Mouse (Mus musculus) skeletal muscle tissue, postnatal 0 days (tissue): ENCODE data around the gene Tas2r120. TPM values are rescaled to one million over a fixed set of nuclear protein-coding genes. Genes with fewer than 3 reads are reported as not detected.

Source experiments
- polyA plus RNA-seq: library from polyadenylated mRNA; unstranded; fragments of >200 nt; fragmentation: Nextera tagmentation; extraction: Ambion mirVana; gene quantifications from 2 replicates; pipeline ENCODE4 v1.2.1, GENCODE M21; 2015

Gene Tas2r120
- polyA plus RNA-seq, result not detected in 2 replicates

DNA sequence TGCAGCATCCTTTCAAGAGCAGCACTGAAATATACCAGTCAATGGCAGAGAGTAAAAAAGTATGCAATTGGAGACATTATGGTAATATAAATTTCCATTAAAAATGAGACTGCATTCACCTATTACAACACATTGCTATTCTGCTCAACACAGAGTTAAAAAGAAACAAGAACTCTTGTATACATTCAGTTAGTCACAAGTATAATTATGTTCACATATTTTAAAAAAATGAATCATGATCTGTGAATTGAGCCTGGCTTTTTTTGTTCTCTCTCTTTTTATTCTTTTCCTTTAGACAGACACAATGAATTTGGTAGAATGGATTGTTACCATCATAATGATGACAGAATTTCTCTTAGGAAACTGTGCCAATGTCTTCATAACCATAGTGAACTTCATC, at the start of gene Tas2r120:
Gene Tas2r120 (plus strand): TSS at position 301 of the 400 bp plus-strand sequence.

GRCm38 (mm10) chr6:132651426-132651825, 5.3 kb upstream of the Tas2r120 start, which contains the start of gene A630073D07Rik:
Gene A630073D07Rik, minus strand, starts transcription at chr6:132651526.

GRCm38 (mm10) chr6:132700907-132701306, 44.2 kb downstream of the Tas2r120 start, which contains the start of gene Tas2r121:
Gene Tas2r121, minus strand, starts transcription at chr6:132701007.

Other genes with a start within 250 kb of the Tas2r120 start
- gene Prh1, start 87.1 kb upstream of the Tas2r120 start, polyA plus RNA-seq, result not detected in 2 replicates
- not detected in 2 replicates for gene Prp2, start 61.0 kb upstream of the Tas2r120 start, polyA plus RNA-seq
- not detected in 2 replicates for gene A630073D07Rik, start 5.4 kb upstream of the Tas2r120 start, polyA plus RNA-seq
- not detected in 2 replicates for gene Tas2r121, start 44.1 kb downstream of the Tas2r120 start, polyA plus RNA-seq
- gene Tas2r122, start 55.0 kb downstream of the Tas2r120 start, polyA plus RNA-seq, result not detected in 2 replicates
- not detected in 2 replicates for gene Tas2r115, start 81.1 kb downstream of the Tas2r120 start, polyA plus RNA-seq
- not detected in 2 replicates for gene Tas2r124, start 97.8 kb downstream of the Tas2r120 start, polyA plus RNA-seq
- not detected in 2 replicates for gene Tas2r102, start 105.2 kb downstream of the Tas2r120 start, polyA plus RNA-seq
- gene Tas2r136, start 121.2 kb downstream of the Tas2r120 start, polyA plus RNA-seq, result not detected in 2 replicates
- gene Tas2r117, start 145.9 kb downstream of the Tas2r120 start, polyA plus RNA-seq, result not detected in 2 replicates
- gene Tas2r123, start 190.2 kb downstream of the Tas2r120 start, polyA plus RNA-seq, result not detected in 2 replicates
- not detected in 2 replicates for gene Tas2r116, start 198.5 kb downstream of the Tas2r120 start, polyA plus RNA-seq
- gene Tas2r110, start 211.1 kb downstream of the Tas2r120 start, polyA plus RNA-seq, result not detected in 2 replicates
- gene Tas2r113, start 236.1 kb downstream of the Tas2r120 start, polyA plus RNA-seq, result not detected in 2 replicates